Mouse (Mus musculus) hindbrain, embryonic 11.5 days (tissue): ENCODE measurements around the gene Adcy5. TPM values are rescaled to one million over a fixed set of nuclear protein-coding genes. Genes with fewer than 3 reads are reported as not detected.

Source experiments
- ATAC-seq: fragments of 200-750 bp; cut with Nextera tagmentation; 2 replicates; pipeline ENCODE4 v1.8.0; 2017; ENCODE audit warnings: mild to moderate bottlenecking, moderate TSS enrichment, moderate library complexity; ENCODE audit not compliant: low FRiP score
- DNase-seq: peaks from one replicate; pipeline ENCODE4 v3.0.0-alpha.2; 2015; ENCODE audit warnings: low spot score
- H3K27ac ChIP-seq: fragments of 300-500 bp; sonication (generic); 2 replicates; pipeline ENCODE4 v1.5.1; 2014; ENCODE audit warnings: mild to moderate bottlenecking, low read depth, low read length
- H3K27me3 ChIP-seq: fragments of 300-500 bp; sonication (generic); 2 replicates; pipeline ENCODE4 v1.6.1; 2014; ENCODE audit warnings: mild to moderate bottlenecking, low read length, moderate library complexity, mixed read lengths; ENCODE audit not compliant: control insufficient read depth, insufficient read depth
- H3K36me3 ChIP-seq: fragments of 300-500 bp; sonication (generic); 2 replicates; pipeline ENCODE4 v1.6.1; 2014; ENCODE audit warnings: mild to moderate bottlenecking, low read length, moderate library complexity, mixed read lengths; ENCODE audit not compliant: control insufficient read depth, insufficient read depth
- H3K4me1 ChIP-seq: fragments of 300-500 bp; sonication (generic); replicated peaks from 2 replicates; pipeline ENCODE4 v1.6.1; 2014; ENCODE audit warnings: low read length, mixed read lengths; ENCODE audit not compliant: control insufficient read depth, insufficient read depth
- H3K4me2 ChIP-seq: fragments of 300-500 bp; sonication (generic); replicated peaks from 2 replicates; pipeline ENCODE4 v1.6.1; 2014; ENCODE audit warnings: mild to moderate bottlenecking, low read depth, low read length
- H3K4me3 ChIP-seq: fragments of 300-500 bp; sonication (generic); 2 replicates; pipeline ENCODE4 v1.5.1; 2014; ENCODE audit warnings: low read depth, low read length
- H3K9ac ChIP-seq: fragments of 300-500 bp; sonication (generic); 2 replicates; pipeline ENCODE4 v1.6.1; 2014; ENCODE audit warnings: low read depth, low read length
- H3K9me3 ChIP-seq: fragments of 300-500 bp; sonication (generic); 2 replicates; pipeline ENCODE4 v1.6.1; 2016; ENCODE audit warnings: low read length; ENCODE audit not compliant: control insufficient read depth
- WGBS: fragments of 180-500 bp; shearing (Covaris S2); extraction: QIAGEN DNeasy Blood & Tissue Kit; methylation state at CpG from one replicate; pipeline ENCODE4 v1.1.7; 2014; 5-methylcytosine and 5-hydroxymethylcytosine counted together
- polyA plus RNA-seq: library from polyadenylated mRNA; unstranded; fragments of >200 nt; fragmentation: Nextera tagmentation; extraction: Ambion mirVana; gene quantifications from 2 replicates; pipeline ENCODE4 v1.2.1, GENCODE M21; 2014

The Adcy5 gene
- polyA plus RNA-seq, 1 experiment from 2014 or later, result 2.9 TPM

DNA sequence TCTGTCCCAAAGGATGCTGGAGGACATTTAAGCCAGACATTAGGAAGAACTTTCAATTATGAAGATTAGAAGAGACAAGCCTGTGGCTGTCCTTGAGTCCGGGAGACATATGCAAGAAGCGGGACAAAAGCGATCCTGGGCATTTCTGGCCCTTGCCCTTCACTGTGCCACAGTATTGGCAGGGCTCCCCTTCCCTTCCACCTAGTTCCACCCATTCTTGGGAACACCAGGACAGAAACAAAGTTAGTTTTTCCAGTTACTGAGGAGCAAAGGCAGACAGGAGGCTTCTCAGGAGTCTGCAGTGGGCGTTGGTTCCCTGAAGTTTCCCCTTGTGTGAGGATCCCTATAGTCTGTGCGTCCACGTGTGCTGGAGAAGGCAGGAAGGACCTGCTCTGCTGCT is 51.7 kb downstream of the Adcy5 start:
- Histone ChIP-seq H3K4me1 (peaks cover 7% of the 10 kb centered on the region; the same call in 1 of the 2 replicates), H3K36me3 (no peaks in the 10 kb centered on the region)

GRCm38 (mm10) chr16:35208796-35209195 is 54.1 kb downstream of the Adcy5 start:
- Histone ChIP-seq H3K9ac (no peak overlapping the region), H3K27me3 (no peaks in the 10 kb centered on the region), H3K4me3 (no peak overlapping the region), H3K27ac (no peak overlapping the region), H3K4me1 (peaks cover 7% of the 10 kb centered on the region; the same call in 1 of the 2 replicates), H3K4me2 (no peak overlapping the region), H3K36me3 (no peaks in the 10 kb centered on the region), H3K9me3 (no peaks in the 10 kb centered on the region)
- DNase-seq (no peak), ATAC-seq (no peak)
- WGBS, result 71% methylated on average over 3 of the region's 3 CpGs

More for the DNA sequence above, 51.7 kb downstream of the Adcy5 start:
- no peak overlapping the region for H3K4me3 ChIP-seq
- ATAC-seq (no peak), DNase-seq (no peak)
- 83% methylated on average over 6 of the region's 6 CpGs for WGBS
- no peaks in the 10 kb centered on the region for H3K9me3 ChIP-seq
- no peak overlapping the region for H3K27ac ChIP-seq
- no peaks in the 10 kb centered on the region for H3K27me3 ChIP-seq
- no peak overlapping the region for H3K9ac ChIP-seq
- no peak overlapping the region for H3K4me2 ChIP-seq

- no peak overlapping the region for H3K9ac ChIP-seq
- no peaks in the 10 kb centered on the region for H3K9me3 ChIP-seq
- no peak overlapping the region for H3K4me2 ChIP-seq
- 83% methylated on average over 5 of the region's 5 CpGs for WGBS
- peaks cover 7% of the 10 kb centered on the region; the same call in 1 of the 2 replicates for H3K4me1 ChIP-seq
- no peak overlapping the region for H3K27ac ChIP-seq
- ATAC-seq (no peak), DNase-seq (no peak)
- no peak overlapping the region for H3K4me3 ChIP-seq
- no peaks in the 10 kb centered on the region for H3K36me3 ChIP-seq
- no peaks in the 10 kb centered on the region for H3K27me3 ChIP-seq
Measured at GRCm38 (mm10) chr16:35209753-35210152, 55.1 kb downstream of the Adcy5 start.

GRCm38 (mm10) chr16:35215047-35215446 is 60.4 kb downstream of the Adcy5 start:
- H3K27me3 ChIP-seq, result no peaks in the 10 kb centered on the region
- no peaks in the 10 kb centered on the region for H3K36me3 ChIP-seq
- H3K4me1 ChIP-seq, result no peaks in the 10 kb centered on the region
- no peak overlapping the region for H3K27ac ChIP-seq
- H3K4me3 ChIP-seq, result no peak overlapping the region
- ATAC-seq, result no peak
- 71% methylated on average over 7 of the region's 7 CpGs for WGBS
- no peak overlapping the region for H3K9ac ChIP-seq
- no peak for DNase-seq
- no peak overlapping the region for H3K4me2 ChIP-seq
- H3K9me3 ChIP-seq, result no peaks in the 10 kb centered on the region

DNA sequence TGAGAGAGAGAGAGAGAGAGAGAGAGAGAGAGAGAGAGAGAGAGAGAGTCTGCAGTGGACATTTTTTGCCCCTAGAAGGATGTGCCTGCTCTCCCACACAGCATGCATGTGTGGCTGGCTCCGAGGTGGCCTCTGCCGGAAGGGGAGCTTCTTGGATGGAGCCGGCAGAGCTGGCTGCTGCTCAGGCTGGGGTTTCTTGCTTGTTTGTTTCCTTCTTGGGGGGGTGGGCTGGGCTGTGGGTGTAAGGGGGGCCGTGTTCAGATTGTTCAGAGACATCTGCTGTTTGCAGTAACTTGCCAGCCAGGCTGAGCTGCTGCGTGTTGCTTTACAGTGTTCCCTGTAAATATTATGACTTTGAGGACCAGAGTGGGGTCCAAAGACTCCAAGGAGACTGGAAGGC is 60.8 kb downstream of the Adcy5 start:
- H3K9me3 ChIP-seq, result no peaks in the 10 kb centered on the region
- H3K36me3 ChIP-seq, result no peaks in the 10 kb centered on the region
- ATAC-seq, result no peak
- H3K4me1 ChIP-seq, result no peaks in the 10 kb centered on the region
- no peak for DNase-seq
- H3K27me3 ChIP-seq, result no peaks in the 10 kb centered on the region
- WGBS, result 67% methylated on average over 4 of the region's 5 CpGs
- no peak overlapping the region for H3K4me3 ChIP-seq
- H3K9ac ChIP-seq, result no peak overlapping the region
- no peak overlapping the region for H3K27ac ChIP-seq
- H3K4me2 ChIP-seq, result no peak overlapping the region

GRCm38 (mm10) chr16:35216826-35217491 is 62.3 kb downstream of the Adcy5 start:
- DNase-seq, result no peak
- no peak overlapping the region for H3K27ac ChIP-seq
- H3K4me1 ChIP-seq, result no peaks in the 10 kb centered on the region
- no peak for ATAC-seq
- 75% methylated on average over 6 of the region's 6 CpGs for WGBS
- H3K36me3 ChIP-seq, result no peaks in the 10 kb centered on the region
- H3K4me2 ChIP-seq, result no peak overlapping the region
- H3K4me3 ChIP-seq, result no peak overlapping the region
- no peak overlapping the region for H3K9ac ChIP-seq
- no peaks in the 10 kb centered on the region for H3K27me3 ChIP-seq
- H3K9me3 ChIP-seq, result no peaks in the 10 kb centered on the region

GRCm38 (mm10) chr16:35220412-35220811 is 65.7 kb downstream of the Adcy5 start:
- H3K36me3 ChIP-seq, result no peaks in the 10 kb centered on the region
- H3K4me3 ChIP-seq, result no peak overlapping the region
- H3K27ac ChIP-seq, result no peak overlapping the region
- no peaks in the 10 kb centered on the region for H3K27me3 ChIP-seq
- ATAC-seq (no peak), DNase-seq (no peak)
- H3K4me1 ChIP-seq, result no peaks in the 10 kb centered on the region
- no peaks in the 10 kb centered on the region for H3K9me3 ChIP-seq
- 70% methylated on average over 5 of the region's 5 CpGs for WGBS
- no peak overlapping the region for H3K9ac ChIP-seq
- no peak overlapping the region for H3K4me2 ChIP-seq

- ATAC-seq, result no peak
- Histone ChIP-seq H3K27me3 (no peaks in the 10 kb centered on the region), H3K27ac (no peak overlapping the region), H3K4me1 (no peaks in the 10 kb centered on the region), H3K9ac (no peak overlapping the region), H3K9me3 (no peaks in the 10 kb centered on the region), H3K36me3 (no peaks in the 10 kb centered on the region), H3K4me3 (no peak overlapping the region), H3K4me2 (no peak overlapping the region)
- DNase-seq, result no peak
- 33% methylated on average over 4 of the region's 4 CpGs for WGBS
Measured at GRCm38 (mm10) chr16:35221581-35221980, 66.9 kb downstream of the Adcy5 start.

- DNase-seq (no peak), ATAC-seq (no peak)
- no peaks in the 10 kb centered on the region for H3K4me1 ChIP-seq
- no peaks in the 10 kb centered on the region for H3K27me3 ChIP-seq
- 85% methylated on average over 4 of the region's 4 CpGs for WGBS
- H3K9me3 ChIP-seq, result no peaks in the 10 kb centered on the region
- H3K4me2 ChIP-seq, result no peak overlapping the region
- no peak overlapping the region for H3K9ac ChIP-seq
- H3K36me3 ChIP-seq, result no peaks in the 10 kb centered on the region
- H3K4me3 ChIP-seq, result no peak overlapping the region
- H3K27ac ChIP-seq, result no peak overlapping the region
Measured at GRCm38 (mm10) chr16:35223930-35224329, 69.3 kb downstream of the Adcy5 start.
